Mouse (Mus musculus): ENCODE data around the gene Plxnb3.

DNA sequence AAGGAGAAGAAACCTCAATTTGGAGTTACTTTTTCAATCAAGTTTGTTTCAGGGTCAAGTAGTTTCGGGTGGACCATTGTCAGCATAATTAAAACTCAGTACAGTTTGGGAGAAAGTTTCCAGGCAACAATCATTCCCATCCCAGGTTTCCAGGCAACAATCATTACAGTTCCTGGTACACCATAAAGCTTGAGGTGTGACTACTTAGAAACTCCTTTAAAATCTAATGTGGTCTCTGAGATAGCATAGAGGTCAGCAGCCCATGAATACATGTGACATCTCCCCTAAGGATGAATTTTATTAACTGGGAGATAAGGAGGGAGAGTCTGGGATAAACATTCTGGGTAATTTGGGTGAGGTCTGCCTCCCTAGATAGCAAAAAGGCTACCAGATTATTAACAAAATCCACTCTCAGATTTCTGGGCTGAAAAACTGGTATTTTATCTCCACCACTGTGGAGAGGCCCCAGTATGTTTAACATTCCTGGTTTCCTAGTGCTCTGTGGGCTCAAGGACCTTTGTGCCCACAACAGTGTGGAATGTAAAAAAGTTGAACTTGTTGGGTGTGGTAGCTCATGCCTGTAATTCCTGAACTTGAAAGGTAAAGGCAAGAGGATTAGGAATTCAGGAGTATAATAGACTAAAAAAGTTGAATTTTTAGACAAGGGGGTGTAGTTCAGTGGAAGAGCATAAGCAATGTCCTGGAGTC lies 12.0 kb upstream of the Plxnb3 start:
- TF ChIP-seq CTCF (IDR thresholded peaks at IDR 0.05; ENCODE audit: low read depth) (no peak), EP300 (IDR thresholded peaks at IDR 0.05; ENCODE audit: low read depth) (no peak)
